Mouse (Mus musculus): Measurements from ENCODE around the gene Srcap. TPM values are rescaled to one million over a fixed set of nuclear protein-coding genes. Genes with fewer than 3 reads are reported as not detected.

The Srcap gene
- polyA plus RNA-seq, 1 experiment from 2014 or later, result 27.7 TPM

DNA sequence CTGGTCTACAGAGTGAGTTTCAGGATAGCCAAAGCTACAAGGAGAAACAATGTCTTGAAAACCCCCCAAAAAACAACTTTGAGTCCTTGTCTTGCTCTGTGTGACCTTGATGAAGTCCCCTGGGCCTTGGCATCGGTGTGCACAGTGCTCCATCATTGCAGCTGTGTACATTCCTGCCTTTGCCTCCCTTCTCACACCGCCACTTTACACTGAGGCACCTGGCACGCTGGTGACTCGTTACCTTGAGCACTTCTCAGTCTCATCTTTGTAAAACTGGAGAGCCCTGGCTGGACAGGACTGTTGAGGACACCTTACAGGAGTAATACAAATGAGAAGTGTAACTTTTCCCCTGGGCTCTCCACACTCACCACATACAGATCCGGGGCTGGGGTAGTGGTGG lies 75.4 kb downstream of the Srcap start:
- ATAC-seq (replicated peaks; ENCODE audit: extremely low read depth, insufficient read depth, low FRiP score), result no peak
- H3K27ac ChIP-seq (ENCODE audit: low read length), result peak overlapping the region; percentile 82; the same call in 1 of the 2 replicates
- H3K36me3 ChIP-seq (ENCODE audit: control insufficient read depth, insufficient read depth), result peaks cover 35% of the 10 kb centered on the region
- WGBS, result 60% methylated on average over 5 of the region's 5 CpGs
- H3K4me3 ChIP-seq (ENCODE audit: low read length), result peak overlapping the region; percentile 79
- H3K27me3 ChIP-seq (ENCODE audit: control insufficient read depth, insufficient read depth, low read length), result no peaks in the 10 kb centered on the region
- H3K9me3 ChIP-seq (replicated peaks; ENCODE audit: control insufficient read depth, low read length), result no peaks in the 10 kb centered on the region
- peak overlapping the region; percentile 96 for H3K4me2 ChIP-seq (ENCODE audit: low read depth, low read length)
- peak overlapping the region; percentile 75 for H3K9ac ChIP-seq (ENCODE audit: low read length)
- peaks cover 21% of the 10 kb centered on the region for H3K4me1 ChIP-seq (ENCODE audit: control insufficient read depth, insufficient read depth, low read length)

- Histone ChIP-seq H3K9me3 (replicated peaks; ENCODE audit: control insufficient read depth, low read length) (no peaks in the 10 kb centered on the region), H3K4me1 (ENCODE audit: control insufficient read depth, insufficient read depth, low read length) (peaks cover 21% of the 10 kb centered on the region), H3K9ac (ENCODE audit: low read length) (peak within 1 kb of the TSS; percentile 85), H3K27ac (ENCODE audit: low read length) (peak within 1 kb of the TSS; percentile 82), H3K27me3 (ENCODE audit: control insufficient read depth, insufficient read depth, low read length) (no peaks in the 10 kb centered on the region), H3K36me3 (ENCODE audit: control insufficient read depth, insufficient read depth) (peaks cover 34% of the 10 kb centered on the region), H3K4me2 (ENCODE audit: low read depth, low read length) (peak within 1 kb of the TSS; percentile 96), H3K4me3 (ENCODE audit: low read length) (peak within 1 kb of the TSS; percentile 79)
- peak; percentile 97 for ATAC-seq (replicated peaks; ENCODE audit: extremely low read depth, insufficient read depth, low FRiP score)
- WGBS, result under 1% methylated on average over 50 of the region's 50 CpGs
These were observed 76.5 kb downstream of the Srcap start, which contains the start of the genes Ccdc189 and Rnf40 for GRCm38 (mm10) chr7:127588011-127588871. Ccdc189 (minus strand) TSS chr7:127588595. Rnf40 (plus strand) TSS chr7:127588767.

- Histone ChIP-seq H3K4me2 (ENCODE audit: low read depth, low read length) (peak overlapping the region; percentile 78), H3K9me3 (replicated peaks; ENCODE audit: control insufficient read depth, low read length) (no peaks in the 10 kb centered on the region), H3K27me3 (ENCODE audit: control insufficient read depth, insufficient read depth, low read length) (no peaks in the 10 kb centered on the region), H3K9ac (ENCODE audit: low read length) (peak overlapping the region; percentile 85), H3K4me3 (ENCODE audit: low read length) (peak overlapping the region; percentile 79), H3K4me1 (ENCODE audit: control insufficient read depth, insufficient read depth, low read length) (peaks cover 21% of the 10 kb centered on the region), H3K36me3 (ENCODE audit: control insufficient read depth, insufficient read depth) (peaks cover 34% of the 10 kb centered on the region), H3K27ac (ENCODE audit: low read length) (peak overlapping the region; percentile 54; the same call in 1 of the 2 replicates)
- 0 out of 2 replicates have a peak, but pooled peaks have one; percentile 0 for ATAC-seq (replicated peaks; ENCODE audit: extremely low read depth, insufficient read depth, low FRiP score)
- 4% methylated on average over 29 of the region's 29 CpGs for WGBS
These were observed 77.1 kb downstream of the Srcap start for GRCm38 (mm10) chr7:127588901-127589300.

DNA sequence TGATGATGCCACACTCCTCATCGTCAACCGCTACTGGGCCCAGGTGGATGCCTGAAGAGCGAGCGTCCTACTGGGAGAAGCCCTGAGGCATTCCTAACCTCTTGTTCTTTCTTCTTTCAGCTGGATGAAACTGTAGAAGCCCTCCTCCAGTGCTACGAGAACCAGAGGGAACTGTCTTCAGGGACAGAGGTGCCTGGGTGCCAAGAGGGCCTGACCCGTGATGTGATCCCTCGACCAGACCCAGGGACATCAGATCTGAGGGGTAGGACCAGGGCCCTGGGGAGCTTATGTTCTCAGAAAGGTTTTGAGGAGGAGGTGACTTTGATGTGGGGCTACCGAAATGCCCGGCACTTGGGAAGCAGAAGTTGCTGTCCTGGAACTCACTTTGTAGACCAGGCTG lies 77.9 kb downstream of the Srcap start:
- Histone ChIP-seq H3K27me3 (ENCODE audit: control insufficient read depth, insufficient read depth, low read length) (no peaks in the 10 kb centered on the region), H3K36me3 (ENCODE audit: control insufficient read depth, insufficient read depth) (peaks cover 41% of the 10 kb centered on the region), H3K27ac (ENCODE audit: low read length) (no peak overlapping the region), H3K9ac (ENCODE audit: low read length) (no peak overlapping the region), H3K4me3 (ENCODE audit: low read length) (peak overlapping the region; percentile 79; the same call in 1 of the 2 replicates), H3K4me1 (ENCODE audit: control insufficient read depth, insufficient read depth, low read length) (peaks cover 21% of the 10 kb centered on the region), H3K9me3 (replicated peaks; ENCODE audit: control insufficient read depth, low read length) (no peaks in the 10 kb centered on the region), H3K4me2 (ENCODE audit: low read depth, low read length) (peak overlapping the region; percentile 78)
- ATAC-seq (replicated peaks; ENCODE audit: extremely low read depth, insufficient read depth, low FRiP score), result no peak
- WGBS, result 89% methylated on average over 9 of the region's 9 CpGs

DNA sequence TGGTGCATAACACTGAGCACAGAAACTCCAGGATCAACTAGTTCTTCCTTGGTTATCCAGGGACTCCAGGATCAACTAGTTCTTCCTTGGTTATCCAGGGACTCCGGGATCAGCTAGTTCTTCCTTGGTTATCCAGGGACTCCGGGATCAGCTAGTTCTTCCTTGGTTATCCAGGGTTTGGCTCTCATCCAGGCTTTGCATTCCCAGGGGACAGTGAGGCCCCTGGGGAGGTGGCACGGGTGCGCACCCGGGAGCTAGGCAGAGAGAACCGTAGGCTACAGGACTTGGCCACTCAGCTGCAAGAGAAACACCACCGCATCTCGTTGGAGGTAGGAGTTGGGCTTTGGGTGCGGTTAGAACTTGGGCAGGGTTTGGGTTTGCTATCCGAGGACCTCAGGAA lies 79.3 kb downstream of the Srcap start:
- H3K27me3 ChIP-seq (ENCODE audit: control insufficient read depth, insufficient read depth, low read length), result no peaks in the 10 kb centered on the region
- H3K4me2 ChIP-seq (ENCODE audit: low read depth, low read length), result 0 out of 2 replicates have a peak overlapping the region, but pooled peaks have one; percentile 7
- H3K27ac ChIP-seq (ENCODE audit: low read length), result no peak overlapping the region
- H3K9ac ChIP-seq (ENCODE audit: low read length), result no peak overlapping the region
- H3K4me1 ChIP-seq (ENCODE audit: control insufficient read depth, insufficient read depth, low read length), result peaks cover 21% of the 10 kb centered on the region
- H3K9me3 ChIP-seq (replicated peaks; ENCODE audit: control insufficient read depth, low read length), result no peaks in the 10 kb centered on the region
- ATAC-seq (replicated peaks; ENCODE audit: extremely low read depth, insufficient read depth, low FRiP score), result no peak
- H3K4me3 ChIP-seq (ENCODE audit: low read length), result 0 out of 2 replicates have a peak overlapping the region, but pooled peaks have one; percentile 10
- H3K36me3 ChIP-seq (ENCODE audit: control insufficient read depth, insufficient read depth), result peaks cover 55% of the 10 kb centered on the region
- WGBS, result 67% methylated on average over 10 of the region's 10 CpGs

GRCm38 (mm10) chr7:127592575-127592974 lies 80.8 kb downstream of the Srcap start:
- no peak for ATAC-seq (replicated peaks; ENCODE audit: extremely low read depth, insufficient read depth, low FRiP score)

GRCm38 (mm10) chr7:127596747-127597146 lies 85.0 kb downstream of the Srcap start:
- H3K4me2 ChIP-seq (ENCODE audit: low read depth, low read length), result no peak overlapping the region
- 94% methylated on average over 17 of the region's 17 CpGs for WGBS
- H3K27me3 ChIP-seq (ENCODE audit: control insufficient read depth, insufficient read depth, low read length), result no peaks in the 10 kb centered on the region
- H3K36me3 ChIP-seq (ENCODE audit: control insufficient read depth, insufficient read depth), result peaks cover 90% of the 10 kb centered on the region
- no peak for ATAC-seq (replicated peaks; ENCODE audit: extremely low read depth, insufficient read depth, low FRiP score)
- no peaks in the 10 kb centered on the region for H3K4me1 ChIP-seq (ENCODE audit: control insufficient read depth, insufficient read depth, low read length)
- no peaks in the 10 kb centered on the region for H3K9me3 ChIP-seq (replicated peaks; ENCODE audit: control insufficient read depth, low read length)
- no peak overlapping the region for H3K9ac ChIP-seq (ENCODE audit: low read length)
- no peak overlapping the region for H3K27ac ChIP-seq (ENCODE audit: low read length)
- H3K4me3 ChIP-seq (ENCODE audit: low read length), result no peak overlapping the region

More at GRCm38 (mm10) chr7:127592575-127592974, 80.8 kb downstream of the Srcap start:
- H3K27ac ChIP-seq (ENCODE audit: low read length), result no peak overlapping the region
- H3K27me3 ChIP-seq (ENCODE audit: control insufficient read depth, insufficient read depth, low read length), result no peaks in the 10 kb centered on the region
- no peaks in the 10 kb centered on the region for H3K9me3 ChIP-seq (replicated peaks; ENCODE audit: control insufficient read depth, low read length)
- peaks cover 16% of the 10 kb centered on the region for H3K4me1 ChIP-seq (ENCODE audit: control insufficient read depth, insufficient read depth, low read length)
- H3K4me3 ChIP-seq (ENCODE audit: low read length), result no peak overlapping the region
- WGBS, result 87% methylated on average over 14 of the region's 14 CpGs
- H3K9ac ChIP-seq (ENCODE audit: low read length), result no peak overlapping the region
- peaks cover 69% of the 10 kb centered on the region for H3K36me3 ChIP-seq (ENCODE audit: control insufficient read depth, insufficient read depth)
- no peak overlapping the region for H3K4me2 ChIP-seq (ENCODE audit: low read depth, low read length)

GRCm38 (mm10) chr7:127600612-127601011 lies 88.8 kb downstream of the Srcap start:
- H3K4me3 ChIP-seq (ENCODE audit: low read length), result no peak overlapping the region
- H3K4me2 ChIP-seq (ENCODE audit: low read depth, low read length), result no peak overlapping the region
- no peaks in the 10 kb centered on the region for H3K4me1 ChIP-seq (ENCODE audit: control insufficient read depth, insufficient read depth, low read length)
- H3K9me3 ChIP-seq (replicated peaks; ENCODE audit: control insufficient read depth, low read length), result no peaks in the 10 kb centered on the region
- H3K27me3 ChIP-seq (ENCODE audit: control insufficient read depth, insufficient read depth, low read length), result no peaks in the 10 kb centered on the region
- H3K9ac ChIP-seq (ENCODE audit: low read length), result no peak overlapping the region
- ATAC-seq (replicated peaks; ENCODE audit: extremely low read depth, insufficient read depth, low FRiP score), result no peak
- WGBS, result 94% methylated on average over 7 of the region's 7 CpGs
- peaks cover 68% of the 10 kb centered on the region for H3K36me3 ChIP-seq (ENCODE audit: control insufficient read depth, insufficient read depth)
- no peak overlapping the region for H3K27ac ChIP-seq (ENCODE audit: low read length)

GRCm38 (mm10) chr7:127601735-127602134 lies 90.0 kb downstream of the Srcap start:
- no peaks in the 10 kb centered on the region for H3K9me3 ChIP-seq (replicated peaks; ENCODE audit: control insufficient read depth, low read length)
- peaks cover 57% of the 10 kb centered on the region for H3K36me3 ChIP-seq (ENCODE audit: control insufficient read depth, insufficient read depth)
- no peak for ATAC-seq (replicated peaks; ENCODE audit: extremely low read depth, insufficient read depth, low FRiP score)
- 81% methylated on average over 4 of the region's 4 CpGs for WGBS
- H3K4me1 ChIP-seq (ENCODE audit: control insufficient read depth, insufficient read depth, low read length), result no peaks in the 10 kb centered on the region
- H3K27me3 ChIP-seq (ENCODE audit: control insufficient read depth, insufficient read depth, low read length), result no peaks in the 10 kb centered on the region
- H3K4me3 ChIP-seq (ENCODE audit: low read length), result no peak overlapping the region
- no peak overlapping the region for H3K27ac ChIP-seq (ENCODE audit: low read length)
- H3K4me2 ChIP-seq (ENCODE audit: low read depth, low read length), result no peak overlapping the region
- H3K9ac ChIP-seq (ENCODE audit: low read length), result no peak overlapping the region
